Mouse (Mus musculus): Measurements from ENCODE around the gene Gm10309.

DNA sequence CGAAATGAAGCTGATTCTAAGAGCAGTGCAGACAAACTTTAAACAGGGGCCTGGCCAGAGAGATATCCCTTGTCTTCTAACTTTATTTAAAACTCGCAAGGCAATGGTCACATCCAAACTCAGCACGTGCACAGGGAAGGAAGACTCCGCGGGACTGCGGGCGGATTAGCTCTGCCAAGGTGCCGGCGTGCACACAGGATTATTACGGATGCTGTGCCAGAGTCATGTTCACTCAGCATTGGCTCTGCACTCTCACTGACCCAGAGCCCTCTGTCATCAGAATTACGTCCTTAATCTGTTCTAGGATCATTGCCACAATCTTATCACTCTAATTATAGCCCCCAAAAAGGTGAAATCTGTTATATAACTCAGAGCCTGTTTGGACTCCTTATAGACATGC, 16.2 kb upstream of the Gm10309 start:
- TF ChIP-seq POLR2A (IDR thresholded peaks at IDR 0.05; ENCODE audit: low read depth, low read length) (no peak), CTCF (IDR thresholded peaks at IDR 0.05; ENCODE audit: extremely low read depth, insufficient read depth, insufficient read length, insufficient replicate concordance) (no peak)

Data from spleen, adult 2 months (tissue).